Mouse (Mus musculus) thymus, postnatal 4 days (tissue): ENCODE measurements around the gene Etv5.

Experiments
- DNase-seq: peaks from one replicate; pipeline ENCODE4 v3.0.0; 2021

Gene Etv5

GRCm38 (mm10) chr16:22429377-22429776 lies 10.1 kb downstream of the Etv5 start:
- no peak for DNase-seq

DNA sequence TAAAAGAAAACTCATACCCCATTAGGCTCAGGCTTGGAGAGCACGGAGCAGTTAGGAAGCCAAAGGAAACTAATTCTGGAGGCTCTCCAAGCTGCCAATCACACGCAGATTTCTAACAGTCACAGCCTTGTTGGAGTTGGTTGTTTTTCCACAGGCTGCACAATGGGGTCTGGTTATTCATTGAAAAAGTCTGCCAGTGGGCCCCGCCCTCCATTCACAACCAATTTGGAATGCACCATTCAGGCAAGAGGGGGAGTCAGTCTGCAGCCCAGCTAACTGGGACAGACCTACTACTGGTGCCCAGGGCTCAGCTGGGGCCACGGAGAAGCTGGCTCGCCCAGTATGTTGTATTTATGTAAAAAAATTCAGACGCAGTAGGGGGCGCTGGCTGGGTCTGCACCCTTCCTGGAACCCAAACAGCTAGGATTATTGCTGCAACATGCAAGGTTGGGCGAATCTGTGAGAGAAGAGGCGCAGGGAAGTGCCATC lies 10.6 kb downstream of the Etv5 start:
- peak; percentile 61 for DNase-seq

DNA sequence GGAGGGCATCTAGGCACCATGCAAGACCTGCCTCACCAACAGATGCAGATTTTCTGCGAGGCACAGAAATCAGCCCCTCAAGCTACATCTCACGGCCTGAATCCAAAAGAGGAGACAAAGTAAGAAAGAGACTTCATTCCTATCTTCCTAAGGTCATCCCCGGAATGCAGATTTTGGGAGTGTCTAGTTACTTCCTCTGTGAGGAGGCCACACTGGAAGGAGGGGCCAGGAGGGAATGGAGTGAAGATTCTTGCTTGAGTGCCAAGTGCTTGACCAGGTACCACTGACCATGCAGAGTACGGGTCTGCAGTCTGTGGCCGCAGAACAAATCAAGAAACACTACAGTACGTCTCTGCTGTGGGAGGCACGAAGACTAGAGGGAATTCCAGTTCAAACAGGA lies 12.7 kb downstream of the Etv5 start:
- no peak for DNase-seq

DNA sequence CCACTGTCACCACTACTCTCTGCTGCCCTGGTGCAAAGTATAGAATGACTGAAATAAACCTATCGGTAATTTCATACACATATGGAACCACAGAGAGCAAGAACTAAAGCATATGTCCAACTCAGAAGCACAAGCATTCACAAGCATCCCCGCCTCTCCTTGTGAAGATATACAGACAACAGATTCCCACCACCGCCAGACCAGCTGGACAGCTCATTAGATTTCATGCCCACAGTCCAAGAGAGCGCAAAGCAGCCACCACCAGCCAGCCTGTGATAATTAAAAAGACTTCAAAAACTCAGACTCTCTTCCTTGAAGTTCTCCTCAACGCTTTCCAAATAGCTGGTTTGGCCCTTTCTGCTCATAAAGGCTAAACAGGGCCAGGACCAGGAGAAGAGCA lies 17.3 kb downstream of the Etv5 start:
- no peak for DNase-seq

DNA sequence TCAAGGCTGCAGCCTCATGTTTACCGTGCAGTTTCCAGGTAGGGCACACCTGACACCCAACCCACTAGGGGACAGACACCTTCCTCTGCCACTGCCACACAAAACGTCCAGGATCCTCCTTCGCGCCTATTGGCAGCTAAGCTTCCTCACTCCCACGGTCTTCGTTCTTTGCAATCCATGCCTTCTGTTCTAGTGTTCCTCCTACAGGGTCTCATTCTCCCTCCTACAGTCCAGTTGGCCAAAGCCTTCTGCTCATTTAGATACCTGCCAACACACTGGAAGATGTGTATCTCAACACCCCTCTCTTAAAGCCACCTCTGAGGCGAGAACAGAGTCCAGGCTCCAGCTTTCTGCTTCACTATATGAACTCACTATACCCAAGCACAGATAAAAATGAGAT lies 21.6 kb downstream of the Etv5 start:
- DNase-seq: no peak

GRCm38 (mm10) chr16:22417044-22417443 lies 22.5 kb downstream of the Etv5 start:
- no peak for DNase-seq

DNA sequence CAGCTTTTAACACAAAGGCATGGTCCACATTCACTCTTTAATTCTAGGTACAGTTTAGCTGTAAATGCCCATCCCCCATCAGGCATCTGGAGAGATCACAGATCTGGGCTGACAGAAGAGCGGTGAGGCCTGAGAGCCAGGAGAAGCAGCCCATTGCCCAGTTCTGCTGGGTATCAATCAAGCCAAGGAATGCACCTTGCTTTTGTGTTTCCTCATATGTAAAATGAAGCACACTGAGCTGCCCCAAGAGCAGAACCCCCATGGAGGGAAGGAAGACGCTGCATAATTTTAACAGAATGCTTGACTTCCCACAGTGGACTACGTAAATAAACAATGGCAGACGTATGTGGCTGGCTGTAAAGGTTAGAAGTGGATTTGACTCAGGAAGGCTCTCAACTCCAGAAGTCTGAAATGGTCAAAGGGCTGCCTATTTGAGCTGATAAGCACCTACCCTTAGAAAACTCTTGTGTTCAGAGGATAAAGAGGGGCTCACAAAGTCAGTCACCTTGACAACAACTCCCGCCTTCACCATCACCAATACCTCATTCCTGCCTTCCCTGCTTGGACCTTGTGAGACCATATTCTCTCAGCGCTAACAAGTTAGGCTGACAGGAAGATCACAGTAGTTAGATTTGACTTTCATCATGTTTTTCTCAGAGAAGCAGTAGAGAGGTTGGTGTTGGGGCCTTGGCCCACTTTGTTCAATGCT lies 23.2 kb downstream of the Etv5 start:
- no peak for DNase-seq

GRCm38 (mm10) chr16:22414205-22414754 lies 25.2 kb downstream of the Etv5 start:
- no peak for DNase-seq

DNA sequence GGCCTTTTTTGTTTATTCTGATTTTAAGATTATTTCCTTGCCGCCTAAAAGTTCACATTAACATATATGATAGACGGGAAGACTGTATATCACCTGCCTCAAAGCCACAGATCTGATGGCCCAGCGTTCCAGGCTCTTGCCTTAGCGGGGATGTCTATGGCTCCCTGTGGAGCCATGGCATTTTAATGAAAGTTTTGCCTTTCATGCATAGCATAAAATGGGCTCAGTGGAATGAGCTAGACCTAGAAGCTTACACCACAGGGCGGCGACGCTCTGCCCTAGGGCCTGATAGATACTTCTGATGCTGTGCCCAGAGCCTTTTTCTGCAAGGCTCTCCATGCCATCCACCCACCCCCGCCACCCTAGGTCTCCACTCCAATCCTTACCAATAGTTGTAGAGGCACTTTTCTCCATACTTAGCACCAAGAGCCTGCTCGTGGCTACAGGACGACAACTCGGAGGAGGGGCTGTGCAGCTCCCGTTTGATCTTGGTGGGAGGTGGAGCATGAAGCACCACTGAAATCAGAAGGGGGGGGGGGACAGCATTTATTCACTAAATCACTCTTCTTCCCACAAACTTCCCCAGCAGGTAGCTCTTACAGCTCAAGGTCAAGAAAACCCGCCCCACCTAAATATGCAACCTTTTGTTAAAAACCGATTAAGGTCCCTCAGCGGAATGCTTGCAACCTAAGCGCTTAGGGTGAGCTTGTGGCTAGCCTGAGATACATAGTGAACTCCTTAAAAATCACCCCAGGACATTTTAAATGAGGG lies 26.9 kb downstream of the Etv5 start:
- DNase-seq: no peak

GRCm38 (mm10) chr16:22411764-22412163 lies 27.8 kb downstream of the Etv5 start:
- no peak for DNase-seq

GRCm38 (mm10) chr16:22410000-22410399 lies 29.5 kb downstream of the Etv5 start:
- DNase-seq: no peak

DNA sequence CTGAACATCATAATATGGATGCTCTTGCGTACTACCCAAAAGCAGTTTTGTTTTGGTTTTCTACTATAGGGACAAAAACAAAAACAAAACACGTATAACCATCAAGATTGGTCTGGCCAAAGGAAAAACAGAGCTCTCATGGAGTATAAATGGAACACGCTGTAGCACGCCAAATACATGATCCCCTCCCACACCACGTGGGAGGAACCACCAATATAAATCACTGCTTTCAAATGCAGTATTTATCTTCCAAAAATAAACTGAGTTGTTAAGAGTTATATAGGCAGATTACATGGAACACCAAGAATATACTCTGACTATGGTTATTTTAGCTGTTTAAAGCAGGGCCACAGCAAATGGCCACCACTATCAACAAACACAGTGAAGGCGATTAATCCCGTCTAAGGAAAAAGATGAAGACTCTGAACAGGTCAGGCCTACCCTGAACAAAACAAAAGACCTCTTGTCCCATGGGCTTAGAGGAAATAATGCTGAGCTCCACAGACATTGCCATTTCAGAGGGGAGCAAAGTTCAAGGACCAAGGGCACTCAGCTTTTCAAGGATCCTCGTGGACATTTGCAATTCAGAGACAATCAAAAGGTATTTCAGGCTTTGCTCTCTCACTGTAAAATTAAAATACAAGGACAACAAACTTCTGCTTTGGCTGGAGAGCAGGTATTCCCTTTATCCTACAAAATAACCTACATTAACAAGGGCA lies 30.7 kb downstream of the Etv5 start:
- DNase-seq: no peak

- no peak for DNase-seq
Measured at GRCm38 (mm10) chr16:22406747-22407146, 32.8 kb downstream of the Etv5 start.

- DNase-seq: no peak
Measured at GRCm38 (mm10) chr16:22406050-22406449, 33.5 kb downstream of the Etv5 start.

DNA sequence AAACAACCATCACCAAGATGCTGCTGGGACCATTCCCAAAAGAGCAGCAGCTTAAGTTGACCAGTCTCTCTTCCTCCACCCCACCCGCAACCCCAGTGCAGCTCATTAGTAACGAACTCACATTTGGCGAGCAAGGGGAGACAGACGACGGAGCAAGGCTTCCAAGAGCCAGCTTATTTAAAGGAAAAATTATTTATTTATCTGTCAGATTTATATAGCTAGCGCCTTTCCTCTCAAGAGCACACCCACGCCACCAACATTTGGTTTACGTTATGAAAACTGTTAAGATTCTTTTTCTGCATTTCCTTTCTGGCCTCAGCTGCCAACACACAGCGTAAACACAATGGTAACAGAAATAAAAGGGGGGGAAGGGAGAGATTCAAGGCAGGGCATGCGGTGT lies 34.0 kb downstream of the Etv5 start:
- no peak for DNase-seq

DNA sequence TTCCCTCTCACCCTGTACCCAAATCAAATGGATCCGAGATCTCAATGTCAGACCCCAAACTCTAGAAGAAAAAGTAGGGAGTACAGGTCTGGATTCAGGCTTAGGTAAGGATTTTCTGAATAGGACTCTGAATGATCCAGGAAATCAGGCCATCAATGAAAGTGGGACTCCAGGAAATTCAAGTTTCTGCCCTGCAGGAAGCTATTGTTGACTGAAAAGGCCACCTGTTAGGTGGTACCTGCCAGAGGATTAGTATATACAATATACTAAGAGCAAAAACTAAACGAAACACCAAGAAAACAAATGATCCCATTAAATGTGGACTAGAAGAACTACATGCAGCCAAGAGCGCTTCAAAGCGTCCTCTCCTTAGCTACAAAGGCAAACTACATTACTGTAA lies 35.8 kb downstream of the Etv5 start:
- DNase-seq: no peak

- DNase-seq: no peak
Measured at GRCm38 (mm10) chr16:22402600-22402999, 36.9 kb downstream of the Etv5 start.

DNA sequence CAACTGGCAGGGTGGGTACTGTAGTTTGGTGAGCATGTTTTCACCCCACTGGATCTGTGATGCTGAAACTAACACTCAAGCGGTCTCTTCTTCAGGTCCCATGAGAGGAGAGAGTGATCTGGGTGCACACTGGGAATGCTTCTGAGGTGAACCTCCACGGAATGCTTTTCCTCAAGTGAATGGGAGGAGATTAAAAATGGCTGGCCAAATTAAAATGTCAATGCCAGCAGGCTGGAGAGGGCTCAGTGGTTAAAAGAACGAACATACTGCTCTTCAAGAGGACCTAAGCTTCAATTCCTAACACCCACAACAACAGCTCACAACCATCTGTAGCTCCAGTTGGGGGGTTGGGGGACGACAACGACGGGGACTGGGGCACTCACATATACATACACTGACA lies 39.3 kb downstream of the Etv5 start:
- DNase-seq: no peak

GRCm38 (mm10) chr16:22398784-22399453 lies 40.6 kb downstream of the Etv5 start:
- no peak for DNase-seq

GRCm38 (mm10) chr16:22398354-22398753 lies 41.2 kb downstream of the Etv5 start:
- no peak for DNase-seq

DNA sequence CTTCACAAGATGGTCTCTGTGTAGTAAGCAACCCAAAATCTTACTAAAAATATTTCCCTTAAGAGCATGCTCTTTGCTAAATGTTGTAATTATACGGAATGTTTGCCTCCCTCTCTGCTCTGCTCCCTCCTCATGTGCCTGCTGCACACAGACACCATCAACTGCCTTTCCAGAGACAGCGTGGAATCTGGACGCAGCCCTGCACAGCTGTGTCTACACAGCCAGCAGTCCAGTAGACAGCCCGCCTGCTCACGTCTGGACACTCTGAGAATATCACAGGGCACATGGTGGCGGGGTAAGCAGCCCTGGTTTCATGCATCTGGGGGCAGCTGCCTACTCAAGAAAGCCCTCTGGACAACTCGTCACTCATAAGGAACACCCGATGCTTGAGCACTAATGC lies 43.1 kb downstream of the Etv5 start:
- DNase-seq: peak; percentile 17

GRCm38 (mm10) chr16:22395093-22395844 lies 44.2 kb downstream of the Etv5 start:
- no peak for DNase-seq
